Mouse (Mus musculus) olfactory bulb, adult 2 months (tissue): Measurements from ENCODE around the gene Fam172a. TPM values are rescaled to one million over a fixed set of nuclear protein-coding genes. Genes with fewer than 3 reads are reported as not detected.

Experiments
- H3K27ac ChIP-seq: fragments of 200-500 bp; 2 replicates; pipeline ENCODE4 v1.5.1; 2012; ENCODE audit warnings: low read depth, low read length; ENCODE audit not compliant: insufficient read depth
- H3K4me1 ChIP-seq: fragments of 200-500 bp; 2 replicates; pipeline ENCODE4 v1.6.1; 2012; ENCODE audit warnings: low read length; ENCODE audit not compliant: control insufficient read depth, insufficient read depth
- H3K4me3 ChIP-seq: fragments of 200-500 bp; 2 replicates; pipeline ENCODE4 v1.5.1; 2012; ENCODE audit warnings: mild to moderate bottlenecking, low read depth, low read length, moderate library complexity; ENCODE audit not compliant: insufficient read depth
- CTCF ChIP-seq: fragments of 200-500 bp; IDR thresholded peaks from 2 replicates; pipeline ENCODE4 v1.5.1; 2012; ENCODE audit warnings: low read depth, mild to moderate bottlenecking, low read length, moderate library complexity; ENCODE audit not compliant: insufficient read depth
- POLR2A ChIP-seq: fragments of 200-500 bp; IDR thresholded peaks from 2 replicates; pipeline ENCODE4 v1.6.1; 2012; ENCODE audit warnings: mild to moderate bottlenecking, low read depth, low read length, moderate library complexity; ENCODE audit not compliant: insufficient read depth
- WGBS: fragments of 180-500 bp; shearing (Covaris S2); methylation state at CpG from one replicate; pipeline ENCODE4 v1.1.7; 2018; 5-methylcytosine and 5-hydroxymethylcytosine counted together
- polyA plus RNA-seq: library from polyadenylated mRNA; stranded (reverse); fragments of >200 nt; gene quantifications from 2 replicates; pipeline ENCODE4 v1.2.4, GENCODE M21; 2012; ENCODE audit warnings: low replicate concordance; ENCODE audit not compliant: missing spikeins, insufficient read depth, insufficient read length

Fam172a gene
- polyA plus RNA-seq, 1 experiment = not detected

DNA sequence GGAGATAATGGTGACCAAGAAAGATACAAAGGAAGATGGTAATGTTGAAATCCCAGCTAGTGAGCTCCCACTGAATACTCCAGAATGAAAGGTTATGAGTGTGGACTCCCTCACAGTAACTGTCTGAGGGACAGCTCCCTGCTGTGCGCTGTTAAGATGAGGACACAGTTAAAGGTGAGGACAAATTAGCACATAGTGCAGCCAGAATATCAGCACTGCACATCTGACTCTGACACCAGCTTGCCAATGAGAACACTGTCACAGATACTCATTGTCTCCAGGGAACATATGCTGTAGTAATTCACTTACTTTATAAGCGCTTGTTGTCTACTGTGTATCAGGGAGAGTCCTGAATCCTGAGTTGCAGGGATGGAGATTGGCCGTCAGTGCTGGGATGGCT, 390.1 kb downstream of the Fam172a start:
- 91% methylated on average over 3 of the region's 3 CpGs for WGBS
- Histone ChIP-seq H3K4me1 (no peaks in the 10 kb centered on the region), H3K27ac (no peak overlapping the region), H3K4me3 (no peak overlapping the region)
- TF ChIP-seq CTCF = no peak
- TF ChIP-seq POLR2A = no peak

DNA sequence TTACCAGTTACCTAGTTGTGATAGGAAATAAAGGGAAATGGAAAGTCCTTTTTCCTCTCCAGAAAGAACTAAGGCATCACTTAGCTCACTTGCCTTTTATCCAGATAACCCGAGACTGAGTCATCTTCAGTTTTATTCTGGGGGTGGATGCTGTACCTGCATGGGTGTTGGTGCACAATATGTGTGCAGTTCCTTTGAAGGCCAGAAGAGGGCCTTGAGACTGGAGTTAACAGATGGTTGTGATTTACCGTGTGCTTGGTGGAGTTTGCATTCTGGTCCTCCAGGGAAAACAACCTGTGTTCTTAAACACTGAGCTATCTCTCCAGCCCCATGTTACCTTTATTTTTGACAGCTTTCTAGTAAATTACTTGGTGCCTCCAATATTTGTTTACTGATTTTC, 392.5 kb downstream of the Fam172a start:
- WGBS = 88% methylated on average over 2 of the region's 2 CpGs
- no peak for TF ChIP-seq POLR2A
- no peak for TF ChIP-seq CTCF
- H3K4me1 ChIP-seq = no peaks in the 10 kb centered on the region
- H3K4me3 ChIP-seq = no peak overlapping the region
- no peak overlapping the region for H3K27ac ChIP-seq

GRCm38 (mm10) chr13:78095071-78095973, 393.5 kb downstream of the Fam172a start:
- 95% methylated on average over 1 of the region's 1 CpGs for WGBS
- H3K4me1 ChIP-seq = no peaks in the 10 kb centered on the region
- no peak overlapping the region for H3K4me3 ChIP-seq
- no peak overlapping the region for H3K27ac ChIP-seq
- no peak for TF ChIP-seq CTCF
- TF ChIP-seq POLR2A = no peak

- no peaks in the 10 kb centered on the region for H3K4me1 ChIP-seq
- no peak overlapping the region for H3K4me3 ChIP-seq
- no peak overlapping the region for H3K27ac ChIP-seq
- WGBS = 85% methylated on average over 5 of the region's 5 CpGs
- TF ChIP-seq POLR2A (no peak), CTCF (no peak)
These were observed 397.1 kb downstream of the Fam172a start for GRCm38 (mm10) chr13:78098858-78099445.

GRCm38 (mm10) chr13:78099746-78100530, 398.1 kb downstream of the Fam172a start:
- WGBS = 13% methylated on average over 3 of the region's 3 CpGs
- no peak overlapping the region for H3K27ac ChIP-seq

GRCm38 (mm10) chr13:78100664-78101063, 398.8 kb downstream of the Fam172a start:
- no peak overlapping the region for H3K27ac ChIP-seq
- 48% methylated on average over 3 of the region's 3 CpGs for WGBS
- H3K4me3 ChIP-seq = no peak overlapping the region
- TF ChIP-seq CTCF (no peak), POLR2A (no peak)
- no peaks in the 10 kb centered on the region for H3K4me1 ChIP-seq

More at GRCm38 (mm10) chr13:78099746-78100530, 398.1 kb downstream of the Fam172a start:
- no peak overlapping the region for H3K4me3 ChIP-seq
- H3K4me1 ChIP-seq = no peaks in the 10 kb centered on the region
- TF ChIP-seq POLR2A (no peak), CTCF (no peak)

- no peak for TF ChIP-seq CTCF
- no peak for TF ChIP-seq POLR2A
- Histone ChIP-seq H3K4me3 (no peak overlapping the region), H3K27ac (no peak overlapping the region), H3K4me1 (no peaks in the 10 kb centered on the region)
- 80% methylated on average over 2 of the region's 2 CpGs for WGBS
These were observed 400.5 kb downstream of the Fam172a start for GRCm38 (mm10) chr13:78102337-78102736.

GRCm38 (mm10) chr13:78104851-78105250, 403.0 kb downstream of the Fam172a start:
- WGBS = 86% methylated on average over 3 of the region's 3 CpGs
- Histone ChIP-seq H3K27ac (no peak overlapping the region), H3K4me3 (no peak overlapping the region), H3K4me1 (no peaks in the 10 kb centered on the region)
- TF ChIP-seq POLR2A (no peak), CTCF (no peak)

- 86% methylated on average over 4 of the region's 4 CpGs for WGBS
- no peak overlapping the region for H3K4me3 ChIP-seq
- TF ChIP-seq CTCF = no peak
- TF ChIP-seq POLR2A = no peak
- H3K4me1 ChIP-seq = no peaks in the 10 kb centered on the region
- no peak overlapping the region for H3K27ac ChIP-seq
These were observed 408.8 kb downstream of the Fam172a start for GRCm38 (mm10) chr13:78110648-78111047.

DNA sequence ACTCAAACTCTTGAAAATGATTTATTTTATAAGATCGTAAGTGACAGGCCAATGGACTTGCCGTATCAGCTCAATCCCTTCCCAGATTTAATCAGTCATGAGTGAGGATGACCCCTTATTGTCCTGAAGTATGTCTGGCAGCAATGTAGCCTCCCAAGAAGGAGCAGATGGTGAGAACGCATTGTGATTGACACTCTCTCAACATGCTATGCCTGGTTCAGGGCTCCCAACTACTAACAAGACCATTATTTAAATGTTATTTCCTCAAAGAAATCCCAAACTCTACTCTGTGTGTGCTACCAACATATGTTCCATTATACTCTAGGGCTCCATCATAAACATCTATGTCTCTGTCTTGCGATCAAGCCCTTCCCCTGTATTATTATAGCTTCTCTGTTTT, 412.1 kb downstream of the Fam172a start:
- H3K4me3 ChIP-seq = no peak overlapping the region
- no peaks in the 10 kb centered on the region for H3K4me1 ChIP-seq
- no peak for TF ChIP-seq POLR2A
- no peak for TF ChIP-seq CTCF
- WGBS = 93% methylated on average over 4 of the region's 4 CpGs
- no peak overlapping the region for H3K27ac ChIP-seq
